Mouse (Mus musculus) liver, postnatal 0 days (tissue): ENCODE data around the gene Ptprd.

Experiments used
- CTCF ChIP-seq: sonication (generic); IDR thresholded peaks from 2 replicates; pipeline ENCODE4 v1.5.1; 2016; ENCODE audit warnings: antibody characterized with exemption, low read depth
- EP300 ChIP-seq: IDR thresholded peaks from 2 replicates; pipeline ENCODE4 v1.6.1; 2016; ENCODE audit warnings: antibody characterized with exemption, low read depth, mild to moderate bottlenecking

DNA sequence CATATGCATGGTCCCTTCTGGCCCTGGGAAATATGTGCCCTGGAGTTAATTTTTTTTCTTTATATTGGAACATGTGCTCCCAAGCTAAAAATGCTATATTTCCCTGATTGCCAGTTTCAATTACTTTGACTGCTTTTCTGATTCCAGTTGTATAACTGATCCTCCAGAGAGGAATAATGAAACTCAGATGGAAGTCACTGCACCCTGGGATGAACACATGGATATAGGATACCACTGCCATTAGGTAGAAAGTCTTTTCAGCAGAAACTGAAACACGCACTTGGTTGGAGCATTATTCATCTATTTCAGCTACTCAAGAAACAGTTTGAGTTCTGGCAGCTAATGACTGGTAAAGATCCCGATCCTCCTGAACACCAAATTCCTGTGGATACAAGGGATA, 2211.5 kb downstream of the Ptprd start:
- TF ChIP-seq CTCF: no peak
- no peak for TF ChIP-seq EP300
